Mouse (Mus musculus): Measurements from ENCODE around the gene Hoxd8.

Gene Hoxd8

DNA sequence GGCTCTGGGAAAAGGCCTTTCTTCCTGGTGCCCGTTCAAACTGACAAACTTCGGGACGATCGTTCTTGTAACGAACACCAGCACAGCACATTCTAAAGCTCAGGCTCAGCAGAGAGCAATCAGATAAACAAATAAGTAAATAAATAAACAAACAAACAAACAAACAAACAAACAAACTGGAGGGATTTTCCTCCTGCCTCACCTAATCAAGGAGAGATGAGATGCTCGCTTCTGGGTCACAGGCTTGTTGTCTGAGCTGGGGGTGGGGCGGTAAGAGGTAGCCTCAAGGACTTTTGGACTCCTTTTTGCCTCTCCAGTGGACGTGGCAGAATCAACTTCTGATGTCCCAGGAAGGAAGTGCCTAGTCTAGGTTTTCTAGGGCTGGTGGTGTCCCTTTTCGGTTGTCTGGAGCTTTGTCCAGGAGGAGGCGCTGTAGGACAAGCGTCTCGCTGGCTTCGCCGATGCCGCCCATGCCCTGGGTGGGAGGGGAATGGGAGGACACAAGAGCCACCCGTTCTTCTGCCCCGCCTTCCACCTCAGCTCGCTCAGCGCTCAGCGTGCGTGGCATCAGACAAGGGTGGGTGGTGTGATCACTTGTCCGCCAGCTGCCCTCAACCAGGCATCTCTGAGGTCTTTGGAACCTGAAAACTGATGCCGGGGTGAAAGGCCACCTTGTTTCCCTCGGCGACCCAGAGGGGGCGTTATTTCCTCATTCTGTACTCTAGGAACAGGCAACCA is 11.3 kb downstream of the Hoxd8 start:
- DNase-seq: peak; percentile 91

DNA sequence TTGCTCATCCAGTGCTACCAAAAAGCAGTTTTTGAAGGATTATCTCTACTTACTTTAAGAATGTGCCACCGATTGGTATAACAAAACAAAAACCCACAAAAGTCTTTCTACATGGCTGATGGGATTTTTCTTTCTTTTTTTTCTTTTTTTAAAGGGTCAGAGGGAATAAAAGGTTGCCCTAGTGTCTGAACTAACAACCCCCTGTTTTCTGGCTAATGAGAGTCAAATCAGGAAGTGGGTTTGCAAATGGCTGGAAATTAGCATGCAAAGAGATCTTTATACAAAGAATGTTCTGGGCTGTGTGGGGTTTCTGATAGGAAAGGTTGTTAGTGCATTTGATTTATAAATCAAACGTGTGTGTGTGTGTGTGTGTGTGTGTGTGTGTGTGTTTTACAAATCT is 16.0 kb downstream of the Hoxd8 start:
- DNase-seq: no peak

DNA sequence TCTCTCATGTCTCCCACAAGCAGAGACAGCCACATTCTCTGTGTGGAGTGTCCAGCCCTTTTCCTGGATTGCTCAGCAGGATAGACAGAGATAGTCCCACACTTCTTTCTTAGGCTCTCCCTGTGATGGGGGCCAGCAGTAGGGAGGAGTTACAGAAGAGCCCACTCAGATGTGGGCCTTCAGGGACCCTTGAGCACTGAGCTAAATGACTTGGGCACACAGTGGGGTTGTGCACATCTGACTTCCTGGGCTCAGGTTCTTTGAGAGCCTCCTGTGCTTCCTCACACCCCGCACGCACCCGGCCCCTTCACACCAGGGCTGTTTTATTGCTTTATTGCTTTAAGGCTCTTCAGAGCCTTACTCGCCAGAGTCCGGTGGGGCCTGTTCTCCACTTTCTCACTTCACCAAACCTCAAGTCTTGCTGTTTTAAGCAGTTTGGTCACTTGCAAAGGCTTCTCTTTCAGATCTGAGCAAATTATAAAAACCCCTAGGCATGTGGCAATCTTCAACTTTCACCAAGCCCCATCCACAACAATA is 16.6 kb downstream of the Hoxd8 start:
- DNase-seq: no peak

DNA sequence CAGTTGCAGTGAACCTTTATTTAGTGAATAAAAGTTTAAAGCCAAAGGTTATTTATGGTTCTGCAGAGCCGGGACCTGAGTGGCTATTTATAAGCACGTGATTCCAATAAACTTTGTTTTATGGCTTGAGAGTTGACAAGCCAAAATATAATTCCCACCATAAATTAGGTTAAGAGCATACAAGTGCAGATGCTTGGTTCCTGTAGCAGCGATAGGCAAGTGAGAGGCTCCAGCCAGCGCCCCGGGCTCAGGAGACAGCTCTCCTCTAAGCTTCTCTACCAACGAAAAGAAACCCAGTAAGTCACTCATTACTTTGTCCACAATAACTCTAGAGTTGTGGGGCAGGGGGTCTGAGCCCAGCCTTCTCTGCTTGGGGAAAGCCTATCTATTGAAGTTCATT is 17.5 kb downstream of the Hoxd8 start:
- no peak for DNase-seq

DNA sequence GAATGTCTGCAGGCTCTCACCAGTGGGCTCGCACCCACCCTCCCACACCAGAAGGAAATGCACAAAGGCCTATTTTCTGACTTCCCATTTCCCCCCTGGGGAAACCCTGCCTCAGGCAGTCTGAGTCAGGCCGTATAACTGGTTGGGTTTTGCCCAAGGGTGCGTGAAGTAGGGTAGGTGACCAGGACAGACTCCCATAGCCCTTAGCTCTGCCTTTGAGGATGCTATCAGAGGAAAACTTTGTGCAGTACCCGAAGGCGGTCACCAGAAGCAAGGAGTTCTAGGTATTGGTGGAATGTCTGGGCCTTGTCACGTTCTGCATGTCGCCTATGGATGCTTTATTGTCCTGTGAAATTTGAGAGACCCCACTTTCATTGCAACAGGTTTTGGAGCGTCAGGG is 18.5 kb downstream of the Hoxd8 start:
- DNase-seq: no peak

DNA sequence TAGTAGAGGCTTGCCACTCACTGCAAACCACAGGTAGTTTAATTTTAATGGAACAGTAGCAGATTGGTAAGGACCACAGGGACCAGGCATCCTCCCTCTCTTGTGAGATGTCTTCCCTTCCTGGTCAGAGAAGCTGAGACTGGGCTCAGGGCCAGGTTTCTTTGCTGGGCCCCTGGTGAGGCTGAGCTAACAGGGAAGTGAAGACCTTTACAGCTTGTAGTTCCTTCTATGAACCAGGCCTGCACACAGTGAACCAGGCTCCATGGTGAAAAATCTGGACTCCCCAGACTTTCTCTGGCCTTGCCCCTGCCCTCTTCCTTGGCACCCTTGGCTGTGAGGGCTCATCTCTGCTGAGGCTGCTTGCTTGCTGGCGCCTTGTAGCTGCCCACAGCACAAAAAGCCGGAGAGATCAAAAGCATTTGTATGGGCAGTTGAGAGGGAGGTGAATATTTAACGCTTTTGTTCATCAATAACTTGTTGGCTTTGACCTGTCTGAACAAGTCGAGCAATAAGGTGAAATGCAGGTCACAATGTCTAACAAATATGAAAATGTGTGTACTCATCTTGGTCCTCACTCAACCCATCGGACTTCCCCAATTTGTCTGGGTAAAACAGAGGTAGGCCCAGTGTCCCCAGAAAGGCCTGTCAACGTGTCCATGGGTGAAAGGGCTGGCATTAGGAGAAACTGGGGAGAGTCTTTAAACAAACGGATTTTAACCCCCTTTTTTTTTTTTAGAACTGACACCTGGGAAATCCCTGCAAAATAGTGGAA is 20.0 kb downstream of the Hoxd8 start:
- no peak for DNase-seq

DNA sequence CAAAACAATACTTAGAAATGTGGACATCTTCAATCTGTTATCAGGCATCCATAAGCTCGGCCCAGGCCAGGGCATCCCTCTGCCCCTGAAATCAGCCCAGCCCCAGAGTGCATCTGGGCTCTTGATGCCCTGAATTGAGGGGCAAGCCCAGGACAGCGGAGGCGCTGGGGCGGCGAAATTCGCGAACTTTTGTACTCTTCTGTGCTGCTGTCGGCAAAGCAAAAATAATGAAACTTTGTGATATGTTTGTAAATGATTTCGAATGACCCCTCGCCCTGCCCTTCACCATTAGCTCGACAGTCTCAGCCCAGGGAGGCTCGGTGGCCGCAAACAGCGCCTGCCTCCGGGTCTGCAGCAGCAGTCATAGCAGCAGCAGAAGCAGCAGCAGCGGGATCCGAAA is 20.8 kb downstream of the Hoxd8 start:
- no peak for DNase-seq

DNA sequence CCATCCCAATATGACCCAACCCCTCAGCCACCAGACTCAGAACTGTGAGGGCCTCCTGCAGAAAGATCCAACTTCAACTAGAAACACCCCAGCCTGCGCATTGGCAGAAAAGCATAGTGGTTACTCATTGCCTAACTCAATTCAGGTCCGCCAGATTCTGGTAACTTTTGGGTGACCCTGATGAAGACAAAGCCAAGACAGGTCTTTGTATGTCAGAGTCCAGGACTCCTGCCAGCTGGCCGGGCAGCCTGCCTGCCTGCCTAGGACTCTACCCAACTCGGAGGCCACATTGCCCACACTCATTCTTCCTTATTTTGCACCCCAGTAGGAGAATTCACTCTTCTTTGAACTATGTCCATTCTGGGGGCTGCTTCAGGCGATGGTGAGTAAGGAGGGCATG is 22.1 kb downstream of the Hoxd8 start, which contains the start of gene Gm28230:
TSS of gene Gm28230 (plus strand) at position 178 of the 400 bp plus-strand sequence.
- DNase-seq: no peak

DNA sequence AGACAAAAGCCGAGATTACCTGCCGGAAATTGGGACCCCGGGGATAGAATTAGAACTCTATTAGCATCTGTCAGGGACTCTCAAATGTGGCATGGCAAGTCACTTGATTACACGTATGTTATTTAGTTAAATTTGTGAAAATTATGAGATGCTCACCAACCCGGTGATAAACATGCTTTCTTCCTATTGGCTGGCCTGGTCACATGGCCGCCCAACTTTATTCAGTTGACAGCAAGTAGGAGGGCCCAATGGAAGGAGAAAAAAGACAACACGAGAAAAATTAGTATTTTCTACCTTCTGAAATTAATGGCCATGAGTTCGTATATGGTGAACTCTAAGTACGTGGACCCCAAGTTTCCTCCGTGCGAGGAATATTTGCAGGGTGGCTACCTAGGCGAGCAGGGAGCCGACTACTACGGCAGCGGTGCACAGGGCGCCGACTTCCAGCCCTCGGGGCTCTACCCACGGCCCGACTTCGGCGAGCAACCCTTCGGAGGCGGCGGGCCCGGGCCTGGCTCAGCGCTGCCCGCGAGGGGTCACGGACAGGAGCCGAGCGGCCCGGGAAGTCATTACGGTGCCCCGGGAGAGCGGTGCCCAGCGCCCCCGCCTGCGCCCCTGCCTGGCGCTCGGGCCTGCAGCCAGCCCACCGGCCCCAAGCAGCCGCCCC is 22.7 kb downstream of the Hoxd8 start:
- DNase-seq: no peak

DNA sequence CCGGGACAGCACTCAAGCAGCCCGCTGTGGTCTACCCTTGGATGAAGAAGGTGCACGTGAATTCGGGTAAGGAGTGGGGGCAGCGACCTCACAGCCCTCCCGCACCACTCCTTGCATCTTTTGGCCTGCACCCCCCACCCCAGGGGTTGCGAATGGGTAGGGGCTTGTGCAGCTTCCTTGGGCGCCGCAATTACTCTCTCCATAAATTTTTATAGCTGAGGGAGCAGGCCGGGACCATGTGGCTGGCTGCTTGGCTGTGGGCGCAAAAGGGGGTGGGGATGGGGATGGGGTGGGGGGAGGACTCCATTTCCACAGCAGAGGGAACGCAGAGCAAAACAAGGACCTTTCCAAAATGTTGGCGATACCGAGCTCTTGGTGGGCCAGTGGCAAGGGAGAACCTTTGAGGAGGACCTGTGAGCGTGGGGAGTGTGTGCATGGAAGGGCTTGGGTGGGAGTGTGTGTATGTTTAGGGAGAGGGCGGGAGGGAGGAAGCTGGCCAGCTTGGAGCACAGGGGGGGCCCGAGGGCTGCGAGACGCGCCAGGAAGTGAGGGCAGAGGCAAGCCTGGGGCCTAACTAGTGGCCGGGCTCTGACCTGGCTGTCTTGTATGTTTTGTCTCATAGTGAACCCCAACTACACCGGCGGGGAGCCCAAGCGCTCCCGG is 23.4 kb downstream of the Hoxd8 start:
- DNase-seq: no peak

DNA sequence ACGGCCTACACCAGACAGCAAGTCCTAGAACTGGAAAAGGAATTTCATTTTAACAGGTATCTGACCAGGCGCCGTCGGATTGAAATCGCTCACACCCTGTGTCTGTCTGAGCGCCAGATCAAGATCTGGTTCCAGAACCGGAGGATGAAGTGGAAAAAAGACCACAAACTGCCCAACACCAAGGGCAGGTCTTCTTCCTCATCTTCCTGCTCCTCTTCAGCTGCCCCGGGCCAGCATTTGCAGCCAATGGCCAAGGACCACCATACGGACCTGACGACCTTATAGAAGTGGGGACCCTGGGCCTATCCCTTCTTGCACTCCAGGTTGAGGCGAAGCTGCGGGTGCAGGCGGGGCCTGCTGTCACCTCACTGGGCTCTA is 23.9 kb downstream of the Hoxd8 start:
- DNase-seq: no peak

DNA sequence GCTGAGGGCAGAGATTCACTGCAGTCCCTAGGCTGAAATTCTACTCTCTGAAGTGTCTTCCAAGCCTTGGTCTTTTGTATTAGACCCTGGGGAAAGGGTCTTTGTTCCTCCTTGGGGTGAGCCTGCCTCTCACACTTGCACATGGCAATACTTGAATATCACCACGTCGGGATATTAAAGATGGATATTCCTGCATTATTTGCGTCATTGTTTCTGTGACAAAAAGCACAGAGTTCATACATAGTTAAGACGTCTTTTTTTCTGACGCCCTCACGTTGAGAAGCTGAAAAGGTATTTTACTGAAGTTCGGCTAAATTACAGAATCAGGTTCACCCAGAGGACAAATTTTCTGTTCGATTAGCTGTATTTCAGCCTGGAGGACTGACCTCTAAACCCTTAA is 25.9 kb downstream of the Hoxd8 start:
- no peak for DNase-seq

DNA sequence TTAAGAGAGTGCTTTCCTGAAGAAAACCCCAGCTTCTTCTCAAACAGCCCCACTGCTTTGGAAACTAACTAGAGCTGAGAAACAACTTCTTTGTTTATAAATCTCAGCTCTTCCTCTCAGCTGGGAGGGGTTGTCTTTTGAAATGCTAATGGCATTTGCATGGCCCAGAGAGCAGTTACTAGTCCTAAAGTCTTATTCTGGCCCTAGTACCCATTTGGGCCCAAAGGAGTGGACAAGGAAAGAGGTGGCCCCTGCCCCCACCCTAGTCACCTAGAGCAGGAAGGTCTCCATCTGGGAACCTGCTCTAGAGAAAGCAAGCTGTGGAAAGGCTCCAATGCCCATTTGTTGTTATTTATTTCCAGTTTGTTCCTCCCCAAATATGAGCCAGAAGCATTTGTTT is 26.6 kb downstream of the Hoxd8 start:
- DNase-seq: no peak

DNA sequence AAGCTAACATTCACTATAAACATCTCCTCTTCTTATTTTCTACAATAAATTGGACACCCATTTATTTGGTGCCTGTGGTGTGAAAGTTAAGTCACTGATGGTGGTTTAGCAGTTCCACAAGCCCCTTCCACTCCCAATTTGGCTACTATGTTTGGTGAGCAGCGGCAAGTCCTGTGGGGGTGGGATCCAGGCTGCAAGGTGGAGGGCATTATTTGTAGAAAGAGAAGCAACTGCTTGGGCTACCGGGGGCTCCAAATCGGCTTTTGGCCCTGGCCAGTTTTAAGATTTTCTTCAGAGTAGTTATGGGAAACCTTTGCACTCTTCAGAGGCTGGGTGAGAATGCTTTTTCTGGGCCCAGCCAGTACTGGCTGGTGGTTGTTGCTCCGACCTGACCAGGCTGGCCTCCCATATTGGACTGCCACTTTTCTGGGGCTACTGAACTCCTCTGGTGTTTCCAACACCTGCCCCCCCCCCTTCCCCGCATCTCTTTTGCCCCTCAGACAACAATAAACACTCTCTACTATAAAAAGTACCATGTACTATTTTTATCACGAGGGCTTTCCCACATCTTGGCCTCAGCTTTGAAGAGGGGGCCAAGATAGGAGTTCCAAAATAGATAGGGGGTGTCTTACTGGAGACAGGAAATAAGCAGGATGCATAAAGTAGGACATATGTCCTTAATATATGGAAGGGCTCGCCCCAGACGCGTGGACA is 27.5 kb downstream of the Hoxd8 start:
- DNase-seq: no peak

DNA sequence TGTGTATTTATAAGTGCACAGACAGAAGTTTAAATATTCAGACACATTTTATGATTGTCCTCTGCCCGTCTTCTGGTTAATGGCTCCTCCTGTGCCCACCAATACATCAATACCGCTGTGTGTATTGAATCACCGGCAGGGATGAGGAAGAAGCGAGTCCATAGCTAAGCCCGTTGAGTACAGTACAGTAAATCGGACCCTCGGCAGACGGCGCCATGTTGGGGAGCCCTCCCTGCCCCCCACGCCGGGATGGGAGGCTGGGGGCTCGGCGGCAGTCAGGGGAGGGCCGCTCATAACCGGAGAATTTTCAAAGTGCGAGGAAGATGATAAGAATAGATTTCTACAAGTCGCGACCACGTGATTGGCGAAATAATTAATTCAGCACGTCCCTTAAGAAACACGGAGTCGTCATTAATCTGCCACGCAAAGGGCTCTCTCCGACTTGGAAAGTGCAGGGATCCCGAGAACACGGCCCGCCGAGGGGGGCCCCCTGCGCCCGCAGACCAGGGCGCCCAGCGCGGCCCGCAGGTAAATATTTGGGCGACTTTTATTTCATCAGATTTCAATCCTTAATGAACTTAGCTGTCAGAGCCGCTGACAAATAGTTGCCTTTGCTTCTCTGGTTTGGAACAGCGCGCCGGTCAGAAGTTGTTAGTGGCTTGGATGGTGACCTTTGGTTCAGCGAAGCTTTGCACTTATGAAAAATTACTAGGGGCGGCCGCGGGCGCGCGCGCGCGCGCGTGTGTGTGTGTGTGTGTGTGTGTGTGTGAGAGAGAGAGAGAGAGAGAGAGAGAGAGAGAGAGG is 28.3 kb downstream of the Hoxd8 start:
- no peak for DNase-seq

DNA sequence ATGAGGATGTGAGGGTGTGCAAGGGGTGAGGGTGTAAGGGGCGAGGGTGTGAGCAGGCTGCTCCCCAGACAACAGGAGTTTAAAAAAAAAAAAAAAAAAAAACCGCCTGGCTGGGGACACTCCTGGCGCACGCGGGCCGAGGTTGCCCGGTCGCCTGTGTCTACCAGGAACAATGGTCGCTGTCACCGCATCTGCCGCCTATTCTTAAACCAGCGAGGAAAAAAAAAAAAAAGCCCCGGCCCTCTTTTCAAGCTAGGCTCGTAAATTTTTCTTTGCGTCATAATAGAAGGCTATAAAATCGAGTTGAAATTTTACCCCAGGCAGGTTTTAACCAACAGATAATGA is 28.9 kb downstream of the Hoxd8 start:
- DNase-seq: no peak

DNA sequence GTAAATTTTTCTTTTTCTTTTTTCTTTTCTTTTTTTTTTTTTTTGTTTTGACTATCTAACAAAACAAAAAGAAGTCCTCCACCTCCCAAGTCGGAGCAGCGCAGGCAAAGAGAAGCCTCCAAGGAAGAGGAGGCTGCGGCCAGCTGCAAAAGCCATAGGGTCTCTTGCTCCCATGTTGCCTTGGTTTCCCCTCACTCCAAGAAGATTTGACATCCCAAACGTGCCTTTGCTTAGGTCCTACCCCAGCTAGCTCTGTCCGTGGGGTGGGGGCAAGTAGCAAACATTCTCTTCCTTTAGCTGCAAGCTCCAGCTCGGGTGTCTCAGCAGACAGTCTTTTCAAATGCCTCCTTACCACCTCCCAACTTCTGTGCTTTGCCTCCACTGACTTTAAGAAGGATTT is 29.4 kb downstream of the Hoxd8 start:
- DNase-seq: no peak

DNA sequence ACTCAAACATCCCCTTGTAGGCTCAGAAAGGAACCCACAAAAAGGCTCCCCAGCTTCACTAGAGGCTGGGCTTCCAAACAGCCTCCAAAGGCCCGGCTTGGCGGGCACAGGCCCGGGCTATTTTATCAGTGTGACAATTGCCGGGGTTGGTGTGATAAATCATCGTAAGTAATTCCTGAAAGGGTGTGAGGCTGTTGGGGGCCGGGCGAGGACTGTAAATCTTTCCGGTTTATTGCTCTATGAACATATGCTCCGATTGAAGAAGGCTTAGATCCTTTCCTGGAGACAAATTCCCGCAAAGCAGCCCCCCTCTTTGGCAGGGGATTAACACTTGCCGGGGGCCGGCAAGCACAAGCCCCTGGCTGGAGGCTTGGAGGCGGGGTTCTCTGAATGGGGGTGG is 30.0 kb downstream of the Hoxd8 start:
- no peak for DNase-seq

DNA sequence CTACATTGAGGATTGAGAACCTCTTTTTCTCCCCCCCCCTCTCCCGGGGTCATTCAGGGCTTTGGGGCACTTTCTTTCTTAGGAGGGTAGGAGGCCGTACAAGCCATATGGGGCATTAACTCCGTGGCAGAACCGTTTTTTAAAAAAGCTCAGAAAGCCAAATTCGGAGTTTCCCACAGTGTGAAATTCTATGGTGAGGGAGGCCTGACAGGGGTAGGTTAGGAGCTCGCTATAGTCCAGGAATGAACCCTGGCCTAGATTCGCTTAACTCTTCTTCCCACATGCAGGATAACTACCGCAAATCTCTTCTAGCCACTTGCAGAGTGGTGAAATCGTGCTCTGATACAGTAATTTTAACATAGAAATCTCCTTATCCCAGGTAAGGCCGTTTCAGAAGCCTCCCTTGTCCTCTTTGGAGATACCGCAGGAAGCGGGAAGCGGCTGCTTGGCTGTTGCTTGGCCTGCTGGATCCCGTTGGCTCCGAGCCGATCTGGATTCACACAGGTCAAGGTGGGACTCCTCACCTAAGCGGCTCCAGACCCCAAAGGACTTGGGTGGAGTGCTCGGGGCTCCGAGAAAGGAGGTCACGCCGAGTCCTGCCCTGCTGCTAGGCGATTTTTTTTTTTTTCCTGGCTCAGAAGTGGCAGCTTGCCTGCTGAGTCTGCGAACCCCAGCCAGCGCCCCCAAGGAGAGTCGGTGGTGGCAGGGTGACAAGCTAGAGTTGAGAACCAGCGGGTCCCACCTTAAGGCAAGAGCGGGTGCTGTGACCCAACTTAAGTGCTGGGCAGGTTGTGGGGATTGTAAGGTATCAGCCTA is 30.8 kb downstream of the Hoxd8 start:
- DNase-seq: no peak

DNA sequence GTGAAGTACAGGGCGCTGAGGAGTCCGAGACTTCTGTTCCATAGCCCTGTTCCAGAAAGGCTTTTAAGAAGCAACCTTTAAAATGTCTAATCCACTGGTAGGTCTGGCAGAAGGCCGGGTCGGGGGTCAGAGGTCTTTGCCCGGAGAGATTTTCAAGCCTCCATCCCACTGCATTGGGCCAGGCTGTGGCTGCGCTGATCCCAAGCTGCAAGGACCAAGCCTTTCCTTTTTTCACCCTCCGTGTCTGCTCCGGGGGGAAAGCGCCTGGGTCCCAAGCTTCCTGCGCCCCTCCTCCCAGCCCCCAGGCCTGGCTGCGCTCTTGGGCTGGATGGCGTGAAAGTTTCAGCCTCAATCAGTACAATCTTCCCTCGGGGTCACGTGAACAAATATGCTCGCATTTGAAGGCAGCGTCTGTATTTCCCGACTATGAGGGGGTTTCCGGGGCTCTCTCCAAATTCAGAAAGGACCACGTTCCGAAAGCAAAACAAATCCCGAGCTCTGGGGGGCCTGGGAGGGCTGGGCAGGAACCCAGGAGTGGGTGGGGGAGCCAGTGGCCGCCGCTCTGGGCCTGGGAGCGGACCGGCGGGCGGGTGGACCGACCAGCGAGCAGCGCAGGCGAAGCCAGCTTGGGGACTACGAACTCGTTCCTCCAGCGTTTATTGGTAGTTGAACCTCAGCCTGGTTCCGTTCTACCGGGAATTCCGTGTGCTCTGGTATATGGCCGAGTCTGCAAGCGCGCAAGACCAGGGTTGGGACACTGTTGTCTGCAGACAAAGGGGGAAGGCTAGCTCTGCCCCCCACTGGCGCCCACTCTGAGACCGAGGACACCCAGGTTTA is 31.7 kb downstream of the Hoxd8 start:
- DNase-seq: no peak

Measured in right cerebral cortex, postnatal 14 days (tissue).